Mouse (Mus musculus) embryonic facial prominence, embryonic 11.5 days (tissue): ENCODE data around the gene Iqsec1. TPM values are rescaled to one million over a fixed set of nuclear protein-coding genes. Genes with fewer than 3 reads are reported as not detected.

ENCODE experiments used
- ATAC-seq: fragments of 200-750 bp; cut with Nextera tagmentation; replicated peaks from 2 replicates; pipeline ENCODE4 v1.8.0; 2017; ENCODE audit warnings: low read depth; ENCODE audit not compliant: insufficient number of reproducible peaks, low FRiP score, low TSS enrichment
- DNase-seq: peaks from one replicate; pipeline ENCODE4 v3.0.0-alpha.2; 2015; ENCODE audit warnings: low spot score
- H3K27ac ChIP-seq: fragments of 300-500 bp; sonication (generic); replicated peaks from 2 replicates; pipeline ENCODE4 v1.5.1; 2014; ENCODE audit warnings: mild to moderate bottlenecking, low read depth, low read length, control low read depth
- H3K27me3 ChIP-seq: fragments of 300-500 bp; sonication (generic); 2 replicates; pipeline ENCODE4 v1.6.1; 2014; ENCODE audit warnings: mild to moderate bottlenecking, low read length, moderate library complexity, mixed read lengths; ENCODE audit not compliant: control insufficient read depth, insufficient read depth
- H3K36me3 ChIP-seq: fragments of 300-500 bp; sonication (generic); replicated peaks from 2 replicates; pipeline ENCODE4 v1.6.1; 2014; ENCODE audit warnings: low read depth, mild to moderate bottlenecking, low read length, moderate library complexity, mixed read lengths; ENCODE audit not compliant: control insufficient read depth, insufficient read depth
- H3K4me1 ChIP-seq: fragments of 300-500 bp; sonication (generic); 2 replicates; pipeline ENCODE4 v1.6.1; 2014; ENCODE audit warnings: low read length, mixed read lengths; ENCODE audit not compliant: control insufficient read depth, insufficient read depth
- H3K4me2 ChIP-seq: fragments of 300-500 bp; sonication (generic); 2 replicates; pipeline ENCODE4 v1.6.1; 2014; ENCODE audit warnings: low read depth, mild to moderate bottlenecking, control low read depth, low read length, moderate library complexity
- H3K4me3 ChIP-seq: fragments of 300-500 bp; sonication (generic); 2 replicates; pipeline ENCODE4 v1.5.1; 2014; ENCODE audit warnings: low read depth, low read length, control low read depth
- H3K9ac ChIP-seq: fragments of 300-500 bp; sonication (generic); replicated peaks from 2 replicates; pipeline ENCODE4 v1.6.1; 2014; ENCODE audit warnings: mild to moderate bottlenecking, control low read depth, low read length
- H3K9me3 ChIP-seq: fragments of 300-500 bp; sonication (generic); replicated peaks from 2 replicates; pipeline ENCODE4 v1.6.1; 2016; ENCODE audit warnings: mild to moderate bottlenecking, low read length, inconsistent platforms, mixed read lengths; ENCODE audit not compliant: control insufficient read depth
- WGBS: fragments of 180-500 bp; shearing (Covaris S2); extraction: QIAGEN DNeasy Blood & Tissue Kit; methylation state at CpG from one replicate; pipeline ENCODE4 v1.1.7; 2014; 5-methylcytosine and 5-hydroxymethylcytosine counted together
- polyA plus RNA-seq: library from polyadenylated mRNA; unstranded; fragments of >200 nt; fragmentation: Nextera tagmentation; extraction: Ambion mirVana; gene quantifications from 2 replicates; pipeline ENCODE4 v1.2.1, GENCODE M21; 2014

Gene Iqsec1
- polyA plus RNA-seq, 1 experiment from 2014 or later = 6.1 TPM

GRCm38 (mm10) chr6:90996181-90996580, 7.7 kb upstream of the Iqsec1 start:
- H3K4me3 ChIP-seq = no peak overlapping the region
- no peak overlapping the region for H3K27ac ChIP-seq
- ATAC-seq (no peak), DNase-seq (no peak)
- WGBS = 88% methylated on average over 2 of the region's 2 CpGs
- H3K9ac ChIP-seq = no peak overlapping the region
- peaks cover 3% of the 10 kb centered on the region; the same call in 1 of the 2 replicates for H3K4me1 ChIP-seq
- no peaks in the 10 kb centered on the region for H3K36me3 ChIP-seq
- no peak overlapping the region for H3K4me2 ChIP-seq
- no peaks in the 10 kb centered on the region for H3K27me3 ChIP-seq
- H3K9me3 ChIP-seq = no peaks in the 10 kb centered on the region

GRCm38 (mm10) chr6:90988299-90988625, 223 bp downstream of the Iqsec1 start:
- under 1% methylated on average over 55 of the region's 59 CpGs for WGBS

GRCm38 (mm10) chr6:90987561-90988298, 755 bp downstream of the Iqsec1 start:
- Histone ChIP-seq H3K9ac (peak overlapping the region; percentile 62), H3K27ac (no peak overlapping the region), H3K4me3 (peak overlapping the region; percentile 71), H3K36me3 (no peaks in the 10 kb centered on the region), H3K27me3 (peaks cover 3% of the 10 kb centered on the region; the same call in 1 of the 2 replicates), H3K4me2 (peak overlapping the region; percentile 100), H3K9me3 (no peaks in the 10 kb centered on the region), H3K4me1 (peaks cover 3% of the 10 kb centered on the region; the same call in 1 of the 2 replicates)
- DNase-seq = peak; percentile 21
- no peak for ATAC-seq
- under 1% methylated on average over 57 of the region's 76 CpGs for WGBS

More at GRCm38 (mm10) chr6:90988299-90988625, 223 bp downstream of the Iqsec1 start:
- Histone ChIP-seq H3K9ac (peak overlapping the region; percentile 62), H3K9me3 (no peaks in the 10 kb centered on the region), H3K36me3 (no peaks in the 10 kb centered on the region), H3K4me2 (peak overlapping the region; percentile 100), H3K27ac (no peak overlapping the region), H3K4me3 (peak overlapping the region; percentile 71), H3K4me1 (peaks cover 3% of the 10 kb centered on the region; the same call in 1 of the 2 replicates), H3K27me3 (peaks cover 3% of the 10 kb centered on the region; the same call in 1 of the 2 replicates)
- DNase-seq = peak; percentile 42
- no peak for ATAC-seq

GRCm38 (mm10) chr6:90984101-90984500, 4.4 kb downstream of the Iqsec1 start:
- peaks cover 3% of the 10 kb centered on the region; the same call in 1 of the 2 replicates for H3K27me3 ChIP-seq
- 55% methylated on average over 3 of the region's 3 CpGs for WGBS
- H3K9ac ChIP-seq = no peak overlapping the region
- no peak overlapping the region for H3K27ac ChIP-seq
- DNase-seq (no peak), ATAC-seq (no peak)
- H3K4me2 ChIP-seq = no peak overlapping the region
- no peaks in the 10 kb centered on the region for H3K9me3 ChIP-seq
- no peaks in the 10 kb centered on the region for H3K36me3 ChIP-seq
- H3K4me3 ChIP-seq = no peak overlapping the region
- H3K4me1 ChIP-seq = peaks cover 3% of the 10 kb centered on the region; the same call in 1 of the 2 replicates

GRCm38 (mm10) chr6:90974279-90974678, 14.2 kb downstream of the Iqsec1 start:
- WGBS = 89% methylated on average over 2 of the region's 2 CpGs
- DNase-seq (no peak), ATAC-seq (no peak)
- Histone ChIP-seq H3K27ac (no peak overlapping the region), H3K27me3 (no peaks in the 10 kb centered on the region), H3K36me3 (no peaks in the 10 kb centered on the region), H3K4me2 (no peak overlapping the region), H3K9ac (no peak overlapping the region), H3K9me3 (no peaks in the 10 kb centered on the region), H3K4me1 (no peaks in the 10 kb centered on the region), H3K4me3 (no peak overlapping the region)

- no peak for ATAC-seq
- no peaks in the 10 kb centered on the region for H3K36me3 ChIP-seq
- 67% methylated on average over 2 of the region's 2 CpGs for WGBS
- H3K4me1 ChIP-seq = no peaks in the 10 kb centered on the region
- DNase-seq = no peak
- no peaks in the 10 kb centered on the region for H3K27me3 ChIP-seq
- no peak overlapping the region for H3K27ac ChIP-seq
- H3K4me2 ChIP-seq = no peak overlapping the region
- H3K4me3 ChIP-seq = no peak overlapping the region
- H3K9me3 ChIP-seq = no peaks in the 10 kb centered on the region
- no peak overlapping the region for H3K9ac ChIP-seq
These were observed 19.1 kb downstream of the Iqsec1 start for GRCm38 (mm10) chr6:90969341-90969871.

GRCm38 (mm10) chr6:90953349-90953748, 35.1 kb downstream of the Iqsec1 start:
- Histone ChIP-seq H3K27ac (no peak overlapping the region), H3K4me1 (no peaks in the 10 kb centered on the region), H3K27me3 (no peaks in the 10 kb centered on the region), H3K4me3 (no peak overlapping the region), H3K4me2 (no peak overlapping the region), H3K36me3 (no peaks in the 10 kb centered on the region), H3K9ac (no peak overlapping the region), H3K9me3 (no peaks in the 10 kb centered on the region)
- DNase-seq = no peak
- 76% methylated on average over 4 of the region's 4 CpGs for WGBS
- ATAC-seq = no peak

- Histone ChIP-seq H3K4me3 (no peak overlapping the region), H3K9me3 (no peaks in the 10 kb centered on the region), H3K27ac (no peak overlapping the region), H3K27me3 (no peaks in the 10 kb centered on the region), H3K4me2 (no peak overlapping the region), H3K9ac (no peak overlapping the region), H3K4me1 (no peaks in the 10 kb centered on the region), H3K36me3 (no peaks in the 10 kb centered on the region)
- WGBS = 69% methylated on average over 2 of the region's 2 CpGs
- ATAC-seq (no peak), DNase-seq (no peak)
These were observed 37.5 kb downstream of the Iqsec1 start for GRCm38 (mm10) chr6:90950936-90951335.
